Mouse (Mus musculus) heart, postnatal 25 days (tissue): ENCODE data around the gene Olfml2a. TPM values are rescaled to one million over a fixed set of nuclear protein-coding genes. Genes with fewer than 3 reads are reported as not detected.

Experiments used
- DNase-seq: peaks from one replicate; pipeline ENCODE4 v3.0.0; 2022; ENCODE audit warnings: low spot score
- intact Hi-C: fragments of 180-260 bp; cut with DNase I; formaldehyde crosslinking; loops from one replicate; pipeline ENCODE4 v1.15.1; 2025
- total RNA-seq, 2 experiments: library from RNA; stranded (reverse); gene quantifications; 2 replicates each; pipeline ENCODE4 v1.2.3; 2021

The Olfml2a gene
- 1 to 10 TPM; 5.2 to 6.3 TPM for total RNA-seq

DNA sequence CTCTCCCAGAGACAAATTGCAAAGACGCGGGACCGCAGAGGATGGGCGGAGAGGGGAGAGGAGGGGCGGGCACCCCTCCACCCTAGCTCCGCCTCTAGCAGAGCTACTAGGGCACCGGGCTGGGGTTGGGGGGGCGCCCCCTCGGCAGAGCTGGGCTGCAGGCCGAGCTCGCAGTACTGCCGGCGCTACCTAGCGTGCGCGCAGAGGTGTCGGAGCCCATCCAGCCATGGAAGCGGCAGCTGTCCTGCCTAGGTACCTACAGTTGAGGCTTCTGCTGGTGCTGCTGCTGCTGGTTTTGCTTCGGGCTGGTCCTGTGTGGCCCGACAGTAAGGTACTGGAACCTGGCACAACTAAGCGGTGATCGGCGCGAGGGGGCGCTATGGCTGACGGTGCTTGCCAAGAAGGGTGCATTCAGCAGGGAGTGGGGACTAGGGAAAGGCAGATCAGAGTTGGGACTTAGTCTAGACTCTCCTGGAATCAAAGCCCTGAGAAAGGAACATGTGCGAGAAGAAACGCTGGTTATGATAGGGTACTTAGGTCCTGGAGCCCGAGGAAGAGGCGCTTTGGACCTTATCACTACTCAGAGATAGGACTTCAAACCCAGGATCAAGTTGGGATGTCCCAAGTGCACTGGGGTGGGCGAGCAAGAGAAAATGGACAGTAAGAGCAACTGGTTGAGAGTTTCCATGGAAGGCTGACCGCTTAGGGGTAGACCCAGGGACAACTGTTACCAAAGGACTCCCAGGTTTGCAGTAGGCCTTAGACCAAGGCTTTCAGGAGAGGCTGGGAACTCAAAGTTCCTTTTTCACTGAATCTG is at the start of gene Olfml2a:
Olfml2a (plus strand) TSS at position 128 of the 817 bp plus-strand sequence.
- intact Hi-C loops, result no loop called here
- DNase-seq, result peak; percentile 56

DNA sequence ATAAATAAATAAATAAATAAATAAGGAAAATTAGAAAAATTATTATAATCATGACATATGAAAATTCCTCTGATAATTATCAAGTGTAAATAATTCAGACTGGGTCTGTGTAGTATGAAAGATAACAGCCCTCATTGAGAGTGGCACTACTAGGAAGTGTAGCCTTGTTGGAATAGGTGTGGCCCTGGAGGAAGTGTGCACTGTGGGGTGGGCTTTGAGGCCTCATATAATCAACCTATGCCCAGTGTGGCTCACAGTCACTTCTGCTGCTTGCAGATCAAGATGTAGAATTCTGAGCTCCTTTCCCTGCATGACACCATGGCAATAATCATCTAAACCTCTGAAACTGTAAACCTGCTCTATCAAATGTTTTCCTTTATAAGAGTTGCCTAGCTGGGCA is 28.9 kb upstream of the Olfml2a start:
- intact Hi-C loops, result no loop called here
- no peak for DNase-seq

DNA sequence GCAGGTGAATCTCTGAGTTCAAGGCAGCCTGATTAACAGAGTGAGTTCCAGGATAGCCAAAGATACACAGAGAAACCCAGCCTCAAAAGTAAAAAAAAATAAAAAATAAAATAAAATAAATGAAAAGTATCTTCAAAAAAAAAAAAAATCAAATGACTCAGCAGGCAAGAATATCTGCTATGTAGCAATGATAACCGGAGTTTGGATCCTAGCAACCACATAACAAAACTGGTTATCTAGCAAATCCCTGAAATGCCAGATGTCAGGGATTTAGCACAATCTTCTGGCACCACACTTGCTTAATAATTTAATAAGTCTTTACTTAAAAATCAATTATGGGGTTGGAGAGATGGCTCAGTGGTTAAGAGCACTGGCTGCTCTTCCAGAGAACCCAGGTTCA is 27.5 kb upstream of the Olfml2a start:
- intact Hi-C loops, result no loop called here
- DNase-seq, result no peak

DNA sequence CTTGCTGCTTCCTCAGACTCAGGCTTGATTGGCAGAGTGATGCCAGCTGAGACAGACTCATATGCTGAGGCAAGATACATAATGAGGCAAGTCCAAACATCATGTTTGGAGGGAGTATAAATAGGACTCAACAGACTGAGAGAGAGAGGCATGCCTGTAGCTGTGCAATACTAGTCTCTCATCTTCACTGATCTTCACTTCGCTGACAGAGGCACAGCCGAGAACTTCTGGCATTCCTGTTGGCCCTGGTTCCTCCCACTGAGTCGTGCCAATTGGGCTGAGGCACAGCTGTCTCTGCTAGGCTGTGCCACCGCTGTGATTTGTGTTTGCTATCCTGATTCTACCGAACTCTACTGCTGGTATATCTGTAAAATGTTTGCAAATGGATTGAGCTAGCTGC is 25.7 kb upstream of the Olfml2a start:
- intact Hi-C loops, result no loop called here

DNA sequence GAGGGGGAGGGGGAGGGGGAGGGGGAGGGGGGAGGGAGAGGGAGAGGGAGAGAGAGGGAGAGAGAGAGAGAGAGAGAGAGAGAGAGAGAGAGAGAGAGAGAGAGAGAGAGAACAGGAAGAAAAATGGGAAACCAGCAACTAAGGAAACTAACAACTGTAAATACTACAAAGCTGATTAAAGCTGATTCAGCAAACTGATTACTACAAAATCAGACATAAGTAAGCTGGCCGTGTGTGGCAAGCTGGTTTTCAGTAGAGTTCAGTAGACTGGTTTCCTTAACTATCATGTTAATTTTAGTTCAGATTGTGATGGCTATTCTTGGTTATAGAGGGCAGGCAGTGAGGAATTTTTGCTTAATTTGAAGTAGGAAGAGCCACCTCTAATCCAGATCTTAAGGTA is 23.2 kb upstream of the Olfml2a start:
- intact Hi-C loops, result no loop called here
- DNase-seq, result no peak

More for the DNA sequence above, 25.7 kb upstream of the Olfml2a start:
- DNase-seq, result no peak

DNA sequence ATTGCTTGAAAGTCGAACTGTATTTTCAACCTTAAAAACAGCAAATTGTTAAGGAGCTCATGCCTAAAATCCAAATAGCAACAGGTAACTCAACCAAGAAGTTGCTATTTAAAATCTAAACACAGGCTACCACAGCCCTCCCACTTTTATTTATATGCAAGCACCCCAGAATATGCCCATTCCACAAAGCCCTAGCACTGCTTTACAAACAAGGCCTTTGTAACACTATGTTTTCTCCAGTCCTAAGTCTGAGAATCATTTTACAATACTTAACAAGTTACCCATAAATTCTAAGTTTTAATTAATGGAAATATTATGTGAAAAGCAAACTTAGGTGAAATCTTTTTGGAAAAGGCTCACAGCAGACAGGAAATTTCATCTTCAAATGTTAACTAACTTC is 17.3 kb upstream of the Olfml2a start:
- DNase-seq, result no peak
- intact Hi-C loops, result no loop called here

DNA sequence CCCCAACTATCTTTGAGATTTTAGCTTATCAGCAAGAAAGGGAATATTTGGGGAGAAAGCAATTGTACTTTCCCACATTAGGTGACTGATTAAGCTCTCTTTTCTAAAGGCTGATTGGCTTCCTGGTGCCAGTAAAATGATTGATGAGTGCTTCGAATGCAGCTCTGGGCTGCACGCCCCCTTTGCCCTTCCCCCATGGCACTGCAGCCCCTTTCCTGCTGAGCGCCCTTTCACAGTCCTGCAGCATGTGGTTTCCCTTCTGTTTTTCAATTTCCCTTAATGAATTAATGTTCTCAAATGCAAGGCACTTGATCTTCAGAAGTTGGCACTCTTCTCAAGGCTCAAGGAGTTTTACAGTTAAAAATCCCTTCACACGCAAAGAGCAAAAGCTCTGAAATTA is 16.8 kb upstream of the Olfml2a start:
- intact Hi-C loops, result no loop called here

DNA sequence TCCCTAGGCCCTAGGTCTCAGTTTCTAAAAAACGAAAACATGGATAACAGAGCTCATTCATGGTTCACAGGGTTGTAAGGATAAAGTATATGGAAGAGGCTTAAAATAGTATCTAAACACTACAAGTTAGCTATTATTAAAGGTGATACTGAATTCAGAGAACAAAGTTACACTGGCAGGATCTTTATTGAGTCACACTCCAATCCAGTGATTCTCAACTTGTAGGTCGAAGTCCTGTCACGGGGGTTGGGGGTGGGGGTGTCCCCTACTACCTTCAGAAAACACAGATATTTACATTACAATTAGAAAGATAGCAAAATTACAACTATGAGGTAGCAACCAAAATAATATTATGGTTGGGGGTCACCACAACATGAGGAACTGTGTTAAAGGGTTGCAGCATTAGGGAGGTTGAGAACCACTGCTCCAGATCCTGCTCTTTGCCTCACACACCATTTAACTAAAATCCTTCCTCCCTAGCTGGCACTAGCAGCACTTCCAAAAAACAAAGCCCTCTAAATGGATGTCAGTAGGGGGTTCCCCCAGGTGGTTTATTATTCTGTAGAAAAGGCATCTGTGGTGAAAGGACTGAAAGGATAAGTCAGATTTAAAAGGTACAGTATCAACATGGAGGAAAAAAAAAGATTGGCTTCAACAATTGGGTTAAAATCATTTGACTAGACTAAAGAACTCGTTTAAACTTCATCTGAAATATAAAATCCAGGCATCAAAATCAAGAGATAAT is 14.7 kb upstream of the Olfml2a start:
- DNase-seq, result no peak
- intact Hi-C loops, result no loop called here

More for the DNA sequence above, 16.8 kb upstream of the Olfml2a start:
- no peak for DNase-seq

DNA sequence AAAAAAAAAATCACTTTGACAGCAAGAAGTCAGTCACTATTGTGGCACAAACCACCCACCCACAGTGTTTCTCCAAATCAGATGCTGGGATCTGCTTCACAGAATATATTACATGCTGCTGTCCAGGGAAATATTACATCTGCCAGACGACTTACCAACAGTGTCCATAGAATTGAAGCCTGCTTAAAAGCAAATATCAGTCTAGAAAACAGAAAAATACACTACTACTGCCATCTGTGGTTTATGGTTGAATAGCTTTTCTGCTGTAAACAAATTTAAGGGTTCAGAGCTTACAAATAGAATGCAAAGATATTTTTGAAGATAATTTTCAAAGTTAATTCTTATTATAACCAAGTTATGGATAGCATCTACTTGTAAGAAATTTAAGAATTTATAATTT is 10.4 kb upstream of the Olfml2a start:
- intact Hi-C loops, result no loop called here
- DNase-seq, result no peak

DNA sequence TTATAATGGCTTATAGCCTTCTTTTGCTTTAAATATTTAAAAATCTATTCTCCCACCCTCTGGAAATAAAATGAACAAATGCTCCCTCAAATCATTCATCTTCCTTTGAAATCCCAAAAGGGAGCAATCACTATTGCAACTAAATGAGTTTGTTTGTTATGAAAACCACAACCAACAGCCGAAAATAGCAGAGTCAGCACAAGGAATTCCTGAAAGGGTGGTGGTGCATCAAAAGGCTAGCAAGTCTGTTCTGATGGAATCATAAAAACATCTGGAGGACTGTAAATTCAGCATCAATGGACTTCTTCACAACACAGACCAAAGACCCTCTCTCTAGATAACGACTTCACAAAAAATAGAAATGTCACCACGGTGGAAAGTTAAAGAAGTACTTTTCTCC is 8.3 kb upstream of the Olfml2a start:
- intact Hi-C loops, result no loop called here
- no peak for DNase-seq

DNA sequence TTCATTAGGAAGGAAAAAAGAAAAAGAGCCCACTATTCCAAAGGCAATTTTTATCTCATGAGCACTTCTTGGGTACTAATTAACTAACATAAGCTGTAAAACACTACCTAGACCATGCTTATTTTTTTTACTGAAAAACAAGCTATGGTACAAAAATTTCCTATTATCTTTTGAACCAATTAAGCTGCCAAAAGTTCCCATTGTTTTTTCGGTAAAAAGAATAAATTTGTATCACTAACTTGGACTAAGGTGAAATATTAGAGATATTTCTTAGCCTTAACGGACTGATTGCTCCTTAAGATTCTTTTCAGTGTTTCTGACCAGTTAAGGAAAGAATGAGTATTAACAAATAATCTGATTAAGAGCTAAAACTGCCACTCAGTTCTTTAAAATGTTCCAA is 7.9 kb upstream of the Olfml2a start:
- DNase-seq, result no peak
- intact Hi-C loops, result no loop called here

DNA sequence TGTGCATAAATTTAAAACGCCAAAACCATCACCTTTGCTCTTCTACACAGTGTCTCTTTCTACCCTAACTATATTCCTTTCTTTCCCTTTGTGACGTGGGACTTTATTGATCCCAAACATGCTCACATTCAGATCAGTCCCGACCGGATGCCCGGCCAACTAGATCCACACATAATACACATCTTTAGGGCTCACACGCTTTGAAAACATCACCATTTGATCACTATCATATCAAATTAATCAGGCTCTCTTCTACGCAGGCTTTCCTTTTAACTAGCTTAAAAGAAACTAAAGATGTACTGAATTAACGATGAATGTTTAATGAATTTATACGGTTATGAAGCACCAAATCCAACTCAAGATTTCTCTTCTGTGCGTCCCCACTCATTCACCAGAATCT is 7.2 kb upstream of the Olfml2a start:
- intact Hi-C loops, result no loop called here
- DNase-seq, result no peak

DNA sequence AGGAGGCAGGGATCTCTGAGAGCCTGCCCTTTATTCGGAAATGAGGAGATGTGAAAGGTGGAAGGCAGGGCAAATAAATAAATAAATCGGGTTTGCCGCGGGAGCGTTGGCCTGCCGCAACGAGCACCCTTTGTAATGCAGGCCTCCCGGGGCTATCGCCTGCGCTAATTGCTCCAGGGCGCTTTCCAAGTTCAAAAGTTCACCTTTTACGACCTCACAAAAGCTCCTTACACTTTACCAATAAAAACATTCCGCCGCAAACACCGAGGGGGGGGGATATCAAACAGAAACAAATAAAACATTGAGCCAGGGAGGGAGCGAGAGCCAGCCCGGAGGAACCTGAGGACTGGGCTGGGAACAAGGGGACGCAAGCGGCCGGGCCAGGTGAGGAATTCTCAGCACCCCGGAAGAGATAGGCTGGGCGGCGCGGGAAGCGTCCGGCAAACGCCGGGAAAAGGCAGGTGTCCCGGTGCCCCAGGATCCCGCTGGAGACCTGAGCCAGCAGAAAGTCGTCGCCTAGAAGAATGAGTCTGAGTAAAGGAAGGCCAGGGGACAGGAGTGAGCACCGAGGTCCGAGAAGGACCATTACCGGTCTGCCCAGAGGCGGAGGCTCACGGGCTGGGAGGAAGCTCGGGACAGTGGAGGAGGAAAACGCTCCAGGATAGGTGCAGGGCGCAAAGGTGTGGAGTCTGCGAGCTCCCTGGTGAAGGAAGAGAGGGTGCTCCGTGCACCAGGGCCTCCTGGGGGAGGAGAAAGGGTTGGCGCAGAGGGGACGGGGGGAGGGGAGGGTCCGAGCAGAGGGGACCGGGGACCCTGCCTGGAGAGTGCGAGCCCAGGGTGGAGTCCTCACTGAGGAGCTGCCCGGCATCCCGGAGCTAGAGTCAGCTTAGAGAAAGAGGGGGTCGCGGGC is 6.4 kb upstream of the Olfml2a start:
- DNase-seq, result no peak
- intact Hi-C loops, result no loop called here

DNA sequence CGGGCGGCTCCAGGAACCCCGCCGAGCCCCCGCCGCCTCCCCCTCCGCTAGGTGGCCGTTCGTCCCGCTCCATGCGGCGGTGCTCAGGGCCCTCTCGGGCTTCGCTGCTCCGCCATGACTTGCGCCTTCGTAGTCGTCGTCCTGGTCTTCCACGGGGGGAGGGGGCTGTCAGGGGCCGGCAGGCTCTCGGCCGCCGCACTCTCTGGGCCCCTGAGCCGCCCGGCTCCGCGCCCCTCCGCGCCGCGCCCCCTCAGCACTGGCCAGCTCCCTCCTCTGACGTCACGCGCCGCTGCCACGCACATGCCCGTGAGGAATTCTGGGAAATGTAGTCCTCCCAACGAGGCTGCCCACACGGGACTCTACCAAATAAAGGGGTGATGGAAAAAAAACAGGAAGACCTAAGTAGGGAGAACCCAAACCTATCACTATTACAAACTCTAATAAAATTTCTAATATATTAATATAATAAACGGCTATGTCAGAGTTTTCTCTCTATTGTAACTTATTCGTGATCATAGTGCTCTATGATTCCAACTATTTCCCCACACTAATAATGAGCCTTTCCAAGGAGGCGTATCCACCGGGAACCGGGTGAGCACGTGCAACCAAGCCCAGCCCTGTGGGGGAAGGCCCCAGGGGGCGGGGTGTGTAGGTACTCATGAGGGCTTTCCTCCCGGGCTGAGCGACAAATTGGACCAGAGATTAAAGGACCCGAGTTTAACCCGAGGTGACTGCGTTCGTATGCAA is 5.5 kb upstream of the Olfml2a start:
- DNase-seq, result peak; percentile 86
- intact Hi-C loops, result no loop called here

DNA sequence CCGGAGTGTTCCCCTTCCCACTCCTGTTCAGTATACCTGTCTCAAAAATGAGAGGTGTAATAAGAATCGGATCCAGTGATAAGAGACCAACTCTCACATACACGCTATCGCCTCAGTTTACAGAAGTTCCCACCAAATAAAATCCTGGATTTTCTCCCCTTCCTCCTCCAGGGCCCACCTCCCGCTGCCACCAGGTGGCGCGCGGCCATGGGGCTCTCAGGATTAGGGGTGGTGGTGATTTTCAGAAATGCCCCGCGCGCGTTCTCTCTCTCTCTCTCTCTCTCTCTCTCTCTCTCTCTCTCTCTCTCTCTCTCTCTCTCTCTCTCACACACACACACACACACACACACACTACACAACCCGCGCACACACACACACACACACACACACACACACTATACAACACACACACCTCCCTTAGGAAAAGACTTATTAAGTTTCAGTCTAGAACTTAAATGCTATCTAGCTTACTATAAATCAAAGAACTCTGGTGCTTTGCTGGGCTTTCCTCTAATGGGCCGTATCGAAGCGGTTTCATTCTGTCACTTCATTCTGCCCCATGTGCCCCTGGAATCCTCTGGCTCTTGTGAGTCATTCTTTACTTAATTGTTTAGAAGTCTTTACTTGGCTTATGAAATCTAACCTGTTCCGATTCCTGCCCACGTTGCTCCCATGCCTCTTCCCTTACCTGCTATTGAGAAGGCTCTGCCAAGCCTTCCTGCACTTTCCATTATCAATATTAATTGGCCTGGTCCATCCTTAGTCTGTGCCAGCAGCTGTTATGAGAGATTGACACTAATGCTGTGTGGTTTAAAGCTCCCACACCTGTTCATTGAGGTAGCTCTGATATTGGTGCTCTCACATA is 4.4 kb upstream of the Olfml2a start, which contains the start of gene Nr6a1:
Nr6a1 (minus strand) TSS at position 574 of the 865 bp plus-strand sequence.
- intact Hi-C loops, result loop anchor here (1.0 kb wide), 1 partner anchor 70 kb away; the partner anchor contains the start of gene Wdr38
- DNase-seq, result no peak

DNA sequence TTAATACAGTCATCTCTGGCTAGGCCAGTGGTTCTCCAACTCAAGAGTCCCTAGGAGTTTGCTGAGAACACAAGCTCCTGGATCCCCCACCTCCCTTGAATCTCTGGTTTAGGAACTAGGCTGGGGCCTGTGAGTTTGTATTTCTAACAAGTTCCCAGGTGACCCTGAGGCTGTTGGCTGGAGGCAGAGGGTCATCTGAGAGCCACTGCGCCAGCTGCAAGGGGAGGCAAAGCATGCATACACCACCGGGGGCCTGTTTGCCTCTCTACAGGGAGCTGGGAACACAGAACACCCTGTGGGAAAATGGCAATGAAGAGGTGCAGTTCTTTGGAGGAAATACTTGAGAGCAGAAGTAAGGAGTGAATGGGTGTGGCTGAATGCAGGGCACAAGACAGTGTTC is 1.5 kb upstream of the Olfml2a start:
- no peak for DNase-seq
- intact Hi-C loops, result no loop called here

DNA sequence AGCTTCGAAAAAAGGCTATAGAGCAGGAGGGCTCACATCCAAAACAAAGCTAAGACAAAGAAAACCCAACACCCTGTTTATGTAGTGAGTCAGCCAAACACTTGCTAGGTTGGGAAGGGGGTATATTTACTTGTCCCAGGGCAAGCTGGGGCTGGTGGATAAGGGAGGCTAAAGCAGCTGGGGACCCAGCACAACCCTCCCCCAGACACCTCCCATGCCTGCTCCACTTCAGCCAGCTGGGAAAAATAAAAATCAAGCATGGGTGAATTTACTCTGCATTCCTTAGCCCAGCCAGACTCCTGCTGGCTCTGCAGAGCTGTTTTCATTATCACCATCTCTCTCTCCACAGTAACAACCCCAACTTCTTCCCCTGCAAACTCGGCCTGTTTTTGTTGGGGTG is 2.2 kb downstream of the Olfml2a start:
- no peak for DNase-seq
- intact Hi-C loops, result no loop called here

DNA sequence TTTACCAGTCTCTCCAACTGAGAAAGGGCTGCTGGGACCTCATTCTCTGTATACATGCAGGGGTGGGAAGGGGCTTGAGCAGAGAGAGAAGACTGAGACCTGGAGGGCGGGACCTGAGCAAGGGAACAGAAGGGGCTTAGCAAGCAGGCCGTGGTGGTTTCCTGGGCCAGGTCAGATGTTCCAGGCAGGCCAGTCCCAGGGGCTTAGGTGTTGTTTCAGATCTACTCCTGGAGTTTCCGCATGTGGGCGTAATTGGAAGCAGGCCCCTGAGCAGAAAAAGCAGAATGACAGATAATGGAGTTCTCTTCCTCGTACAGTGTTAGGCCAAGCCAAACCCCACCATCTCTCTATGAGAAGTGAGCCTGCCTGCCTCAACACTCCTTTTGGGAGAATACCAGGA is 3.2 kb downstream of the Olfml2a start:
- intact Hi-C loops, result no loop called here
- no peak for DNase-seq
